Mouse (Mus musculus): Measurements from ENCODE around the gene Golga5. TPM values are rescaled to one million over a fixed set of nuclear protein-coding genes. Genes with fewer than 3 reads are reported as not detected.
"Not testable (repeated sequence)": the region's sequence is repeated elsewhere in the genome, so short reads cannot be mapped to it uniquely, and the experiment has no call there.

Golga5 gene
- total and polyA plus RNA-seq, 3 experiments = 29.5 to 35.7 (median 35.5) TPM

- H3K9ac ChIP-seq (ENCODE audit: insufficient read depth, low read depth) = no peak overlapping the region
- H3K4me1 ChIP-seq (ENCODE audit: control insufficient read depth in 1 of 2, insufficient read depth in 2 of 2) = no peaks in the 10 kb centered on the region
- dilution Hi-C loops (cut with MboI; ENCODE audit: extremely low pct_ligation_motif_present, extremely low pct_unique_long_range_greater_than_20kb, low sequenced_read_pairs) = no loop called here
- no peaks in the 10 kb centered on the region for H3K27me3 ChIP-seq (replicated peaks)
- TF ChIP-seq RCOR1 (conservative IDR thresholded peaks at IDR 0.05; ENCODE audit: low read depth, low read length) = no peak
- TF ChIP-seq PAX5 (IDR thresholded peaks at IDR 0.05; ENCODE audit: low read length) = no peak
- TF ChIP-seq SIN3A (IDR thresholded peaks at IDR 0.05; ENCODE audit: low read length) = no peak
- no peak for TF ChIP-seq NELFE (IDR thresholded peaks at IDR 0.05; ENCODE audit: low read depth, low read length)
- TF ChIP-seq GABPA (IDR thresholded peaks at IDR 0.05; ENCODE audit: insufficient replicate concordance, low read depth, low read length) = no peak
- no peak overlapping the region for H3K4me3 ChIP-seq (replicated peaks in 1 of 3; ENCODE audit: low read depth in 2 of 3, low read length in 2 of 3, poor library complexity in 1 of 3)
- no peak overlapping the region for H3K27ac ChIP-seq (ENCODE audit: insufficient read depth, low read depth)
- H3K79me2 ChIP-seq (replicated peaks; ENCODE audit: control insufficient read depth, extremely low read depth, insufficient read depth, poor library complexity, severe bottlenecking) = no peaks in the 10 kb centered on the region
- no peaks in the 10 kb centered on the region for H3K9me3 ChIP-seq (replicated peaks; ENCODE audit: low read length)
- H3K4me2 ChIP-seq (ENCODE audit: insufficient read depth, low read depth, poor library complexity, severe bottlenecking) = no peak overlapping the region
- no peak for DNase-seq (ENCODE audit: extremely low read depth)
- peaks cover 55 to 80% of the 10 kb centered on the region in 2 experiments for H3K36me3 ChIP-seq (replicated peaks in 1 of 2; ENCODE audit: control insufficient read depth in 1 of 2, insufficient read depth in 1 of 2, low read length in 1 of 2)
- in situ Hi-C loops (cut with MboI; ENCODE audit: low pct_ligation_motif_present, low pct_unique_long_range_greater_than_20kb, low sequenced_read_pairs) = no loop called here
Observed at GRCm38 (mm10) chr12:102491911-102492310, 23.0 kb downstream of the Golga5 start.

- H3K4me2 ChIP-seq (ENCODE audit: insufficient read depth, low read depth, poor library complexity, severe bottlenecking); DNase-seq (ENCODE audit: extremely low read depth); H3K79me2 ChIP-seq (replicated peaks; ENCODE audit: control insufficient read depth, extremely low read depth, insufficient read depth, poor library complexity, severe bottlenecking); H3K27ac ChIP-seq (ENCODE audit: insufficient read depth, low read depth); H3K4me1 ChIP-seq (ENCODE audit: control insufficient read depth in 1 of 2, insufficient read depth in 2 of 2); H3K4me3 ChIP-seq (replicated peaks in 1 of 3; ENCODE audit: low read depth in 2 of 3, low read length in 2 of 3, poor library complexity in 1 of 3); H3K9ac ChIP-seq (ENCODE audit: insufficient read depth, low read depth); H3K27me3 ChIP-seq (replicated peaks); H3K9me3 ChIP-seq (replicated peaks; ENCODE audit: low read length); dilution Hi-C loops (cut with MboI; ENCODE audit: extremely low pct_ligation_motif_present, extremely low pct_unique_long_range_greater_than_20kb, low sequenced_read_pairs); in situ Hi-C loops (cut with MboI; ENCODE audit: low pct_ligation_motif_present, low pct_unique_long_range_greater_than_20kb, low sequenced_read_pairs): not testable (repeated sequence)
- H3K36me3 ChIP-seq (replicated peaks in 1 of 2; ENCODE audit: control insufficient read depth in 1 of 2, insufficient read depth in 1 of 2, low read length in 1 of 2) = peaks cover 54 to 78% of the 10 kb centered on the region in 2 experiments
Observed at GRCm38 (mm10) chr12:102495754-102496153, 26.8 kb downstream of the Golga5 start.

DNA sequence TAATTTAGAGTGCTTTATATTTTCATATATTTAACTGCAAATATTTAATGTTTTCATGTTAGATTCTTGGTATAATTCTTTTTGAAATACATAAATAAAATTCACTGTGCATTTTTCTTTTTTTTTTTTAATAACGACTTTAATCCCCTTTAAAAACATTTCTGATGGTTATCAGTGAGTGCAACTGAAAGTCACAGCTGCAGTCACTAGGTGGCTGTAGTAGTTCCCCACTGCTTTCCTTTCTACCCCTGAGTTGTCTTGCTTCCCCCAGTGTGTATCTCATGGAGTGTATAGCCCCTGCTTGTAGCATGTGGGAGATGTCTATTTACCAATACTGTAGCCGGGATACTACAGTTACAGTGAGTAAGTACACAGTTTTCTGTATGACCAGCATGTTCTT, 29.0 kb downstream of the Golga5 start:
- no peak overlapping the region for H3K9ac ChIP-seq (ENCODE audit: insufficient read depth, low read depth)
- H3K27me3 ChIP-seq (replicated peaks) = no peaks in the 10 kb centered on the region
- in situ Hi-C loops (cut with MboI; ENCODE audit: low pct_ligation_motif_present, low pct_unique_long_range_greater_than_20kb, low sequenced_read_pairs) (no loop called here), dilution Hi-C loops (cut with MboI; ENCODE audit: extremely low pct_ligation_motif_present, extremely low pct_unique_long_range_greater_than_20kb, low sequenced_read_pairs) (no loop called here)
- no peaks in the 10 kb centered on the region for H3K9me3 ChIP-seq (replicated peaks; ENCODE audit: low read length)
- no peak overlapping the region for H3K4me2 ChIP-seq (ENCODE audit: insufficient read depth, low read depth, poor library complexity, severe bottlenecking)
- H3K4me3 ChIP-seq (replicated peaks in 1 of 3; ENCODE audit: low read depth in 2 of 3, low read length in 2 of 3, poor library complexity in 1 of 3) = no peak overlapping the region
- H3K4me1 ChIP-seq (ENCODE audit: control insufficient read depth in 1 of 2, insufficient read depth in 2 of 2) = no peaks in the 10 kb centered on the region
- H3K79me2 ChIP-seq (replicated peaks; ENCODE audit: control insufficient read depth, extremely low read depth, insufficient read depth, poor library complexity, severe bottlenecking) = no peaks in the 10 kb centered on the region
- no peak overlapping the region for H3K27ac ChIP-seq (ENCODE audit: insufficient read depth, low read depth)
- H3K36me3 ChIP-seq (replicated peaks in 1 of 2; ENCODE audit: control insufficient read depth in 1 of 2, insufficient read depth in 1 of 2, low read length in 1 of 2) = peaks cover 38 to 59% of the 10 kb centered on the region in 2 experiments
- DNase-seq (ENCODE audit: extremely low read depth) = no peak
- no peak for TF ChIP-seq USF2 (conservative IDR thresholded peaks at IDR 0.05; ENCODE audit: low read depth, low read length)
- no peak for TF ChIP-seq ZC3H11A (IDR thresholded peaks at IDR 0.05; ENCODE audit: low read depth, low read length)
- no peak for TF ChIP-seq TCF12 (IDR thresholded peaks at IDR 0.05; ENCODE audit: low read depth, low read length)
- TF ChIP-seq ELF1 (IDR thresholded peaks at IDR 0.05; ENCODE audit: low read depth, low read length) = no peak
- TF ChIP-seq MAZ (IDR thresholded peaks at IDR 0.05; ENCODE audit: low read depth, low read length) = no peak
- no peak for TF ChIP-seq MAX (IDR thresholded peaks at IDR 0.05; ENCODE audit: low read length)
- no peak for TF ChIP-seq MYC (IDR thresholded peaks at IDR 0.05; ENCODE audit: low read depth, low read length)
- TF ChIP-seq MAFK (IDR thresholded peaks at IDR 0.05; ENCODE audit: insufficient replicate concordance, low read length) = no peak
- no peak for TF ChIP-seq ZNF384 (IDR thresholded peaks at IDR 0.05; ENCODE audit: low read depth, low read length)
- no peak for TF ChIP-seq POLR2A (IDR thresholded peaks at IDR 0.05; ENCODE audit: low read depth, low read length)
- no peak for TF ChIP-seq HCFC1 (IDR thresholded peaks at IDR 0.05; ENCODE audit: low read depth, low read length)
- no peak for TF ChIP-seq ZKSCAN1 (IDR thresholded peaks at IDR 0.05; ENCODE audit: borderline replicate concordance, low read depth, low read length)
- no peak for TF ChIP-seq RAD21 (IDR thresholded peaks at IDR 0.05; ENCODE audit: low read depth, low read length)
- TF ChIP-seq ETS1 (conservative IDR thresholded peaks at IDR 0.05; ENCODE audit: low read depth, low read length) = no peak
- no peak for TF ChIP-seq BHLHE40 (IDR thresholded peaks at IDR 0.05; ENCODE audit: low read depth, low read length)
- no peak for TF ChIP-seq MEF2A (IDR thresholded peaks at IDR 0.05; ENCODE audit: borderline replicate concordance, low read depth, low read length)
- TF ChIP-seq MXI1 (IDR thresholded peaks at IDR 0.05; ENCODE audit: low read depth, low read length) = no peak
